In genomic region chr11:43412771-43413451, GRCm38 (mm10) we compare ENCODE assay signal across 8 mouse cellular contexts. TPM values are rescaled to one million over a fixed set of nuclear protein-coding genes. Genes with fewer than 3 reads are reported as not detected.
A peak's percentile ranks its signal among the peaks of the same experiment; 100 is the strongest.
DNase-seq lines count a peak whose midpoint lies in the region; ATAC-seq and TF ChIP-seq lines count a peak whose summit lies in the region.

No protein-coding gene starts in this region.

- H3K79me2 ChIP-seq in liver, adult 2 months (ENCODE audit: control insufficient read depth, insufficient read depth, low read length) = no peaks in the 10 kb centered on the region

- H3K27me3 ChIP-seq in kidney, embryonic 16.5 days (ENCODE audit: insufficient read depth, low read length) = no peaks in the 10 kb centered on the region
- no peaks in the 10 kb centered on the region for H3K27me3 ChIP-seq in liver, adult 2 months (ENCODE audit: control insufficient read depth, insufficient read depth, low read length)
- H3K27me3 ChIP-seq in neural tube, embryonic 11.5 days (ENCODE audit: control insufficient read depth, insufficient read depth, low read length) = no peaks in the 10 kb centered on the region
- H3K27me3 ChIP-seq in stomach, postnatal 0 days (ENCODE audit: control insufficient read depth, insufficient read depth, low read length) = no peaks in the 10 kb centered on the region

- no peaks in the 10 kb centered on the region for H3K9me3 ChIP-seq in kidney, embryonic 16.5 days (ENCODE audit: low read length)
- no peaks in the 10 kb centered on the region for H3K9me3 ChIP-seq in neural tube, embryonic 11.5 days (ENCODE audit: control insufficient read depth, low read length)
- no peaks in the 10 kb centered on the region for H3K9me3 ChIP-seq in stomach, postnatal 0 days (ENCODE audit: control insufficient read depth, low read length)

- no peak overlapping the region for H3K27ac ChIP-seq in gastrocnemius, adult 2 months
- no peak overlapping the region for H3K27ac ChIP-seq in kidney, embryonic 16.5 days (ENCODE audit: low read length)
- H3K27ac ChIP-seq in liver, adult 2 months (replicated peaks; ENCODE audit: insufficient read depth, low read depth, low read length) = no peak overlapping the region
- no peak overlapping the region for H3K27ac ChIP-seq in neural tube, embryonic 11.5 days (ENCODE audit: low read depth, low read length)
- H3K27ac ChIP-seq in stomach, postnatal 0 days (replicated peaks) = no peak overlapping the region

- peak; percentile 24; the same call in 1 of the 2 replicates for ATAC-seq in kidney, embryonic 16.5 days (ENCODE audit: low FRiP score, low TSS enrichment)
- no peak; the same call in 1 of the 2 replicates for ATAC-seq in neural tube, embryonic 11.5 days (ENCODE audit: insufficient read depth, low FRiP score, low TSS enrichment)
- no peak for ATAC-seq in stomach, postnatal 0 days (ENCODE audit: low FRiP score, low TSS enrichment)

- no peak for TF ChIP-seq POLR2A in liver, adult 2 months (IDR thresholded peaks at IDR 0.05; ENCODE audit: extremely low read depth, insufficient read depth, low read length)

- TF ChIP-seq CTCF in gastrocnemius, adult 2 months (IDR thresholded peaks at IDR 0.05) = peak; percentile 89
- 0 out of 2 replicates have a peak, but pooled peaks have one; percentile 29 for TF ChIP-seq CTCF in liver, adult 2 months (IDR thresholded peaks at IDR 0.05; ENCODE audit: low read depth, low read length)
- TF ChIP-seq CTCF in stomach, postnatal 0 days (IDR thresholded peaks at IDR 0.05; ENCODE audit: low read depth) = peak; percentile 94

- TF ChIP-seq EP300 in stomach, postnatal 0 days (optimal IDR thresholded peaks at IDR 0.05) = no peak

- H3K36me3 ChIP-seq in kidney, embryonic 16.5 days (ENCODE audit: insufficient read depth, low read length) = no peaks in the 10 kb centered on the region
- H3K36me3 ChIP-seq in liver, adult 2 months (ENCODE audit: control insufficient read depth, insufficient read depth, low read length) = no peaks in the 10 kb centered on the region
- no peaks in the 10 kb centered on the region for H3K36me3 ChIP-seq in neural tube, embryonic 11.5 days (ENCODE audit: control insufficient read depth, insufficient read depth, low read length)
- no peaks in the 10 kb centered on the region for H3K36me3 ChIP-seq in stomach, postnatal 0 days (ENCODE audit: control insufficient read depth, insufficient read depth, low read length)

- H3K4me2 ChIP-seq in kidney, embryonic 16.5 days (replicated peaks; ENCODE audit: low read depth, low read length) = no peak overlapping the region
- no peak overlapping the region for H3K4me2 ChIP-seq in neural tube, embryonic 11.5 days (ENCODE audit: low read depth)
- no peak overlapping the region for H3K4me2 ChIP-seq in stomach, postnatal 0 days (replicated peaks; ENCODE audit: low read depth)

- intact Hi-C loops in gastrocnemius, adult 2 months (cut with DNase I) = no loop called here

- no peaks in the 10 kb centered on the region for H3K4me1 ChIP-seq in kidney, embryonic 16.5 days (ENCODE audit: insufficient read depth, low read length)
- no peaks in the 10 kb centered on the region; the same call in 1 of the 2 replicates for H3K4me1 ChIP-seq in liver, adult 2 months (ENCODE audit: control insufficient read depth, insufficient read depth, low read length)
- no peaks in the 10 kb centered on the region for H3K4me1 ChIP-seq in neural tube, embryonic 11.5 days (ENCODE audit: control insufficient read depth, insufficient read depth, low read length)
- no peaks in the 10 kb centered on the region for H3K4me1 ChIP-seq in stomach, postnatal 0 days (replicated peaks; ENCODE audit: control insufficient read depth, insufficient read depth)

- no peak overlapping the region for H3K9ac ChIP-seq in kidney, embryonic 16.5 days (replicated peaks; ENCODE audit: low read length)
- no peak overlapping the region for H3K9ac ChIP-seq in liver, adult 2 months (ENCODE audit: low read depth, low read length)
- no peak overlapping the region for H3K9ac ChIP-seq in neural tube, embryonic 11.5 days (ENCODE audit: low read length)
- no peak overlapping the region for H3K9ac ChIP-seq in stomach, postnatal 0 days (ENCODE audit: low read length)

- peak; percentile 92 for DNase-seq in 3T3-L1 (ENCODE audit: low read depth, low spot score)
- DNase-seq in T-cell, adult 2 months (ENCODE audit: low spot score) = peak; percentile 69
- peak; percentile 81 to 90 for DNase-seq in cerebellum, postnatal 25 days
- peak; percentile 64 for DNase-seq in gastrocnemius, adult 2 months
- peak; percentile 52 for DNase-seq in liver, adult 2 months (ENCODE audit: extremely low read depth, low read depth, low spot score)
- peak; percentile 71 for DNase-seq in neural tube, embryonic 11.5 days (ENCODE audit: low spot score)
- DNase-seq in stomach, postnatal 0 days (ENCODE audit: low spot score) = peak; percentile 75

- 25% methylated on average over 14 of the region's 14 CpGs for WGBS in kidney, embryonic 16.5 days
- 24% methylated on average over 14 of the region's 14 CpGs for WGBS in liver, adult 2 months
- 29% methylated on average over 14 of the region's 14 CpGs for WGBS in neural tube, embryonic 11.5 days
- WGBS in stomach, postnatal 0 days = 23% methylated on average over 14 of the region's 14 CpGs

- no peak overlapping the region for H3K4me3 ChIP-seq in gastrocnemius, adult 2 months
- no peak overlapping the region for H3K4me3 ChIP-seq in kidney, embryonic 16.5 days (ENCODE audit: low read length)
- H3K4me3 ChIP-seq in liver, adult 2 months (ENCODE audit: insufficient read depth, low read depth, low read length) = no peak overlapping the region
- no peak overlapping the region for H3K4me3 ChIP-seq in neural tube, embryonic 11.5 days (ENCODE audit: low read depth, low read length)
- H3K4me3 ChIP-seq in stomach, postnatal 0 days (ENCODE audit: low read depth, low read length) = no peak overlapping the region

RNA-seq across cellular contexts. Expression of gene Pttg1, which starts 13.1 kb away (rescaled TPM):
- 10 to 100 TPM; 45.0 to 60.9 TPM for total RNA-seq in gastrocnemius, adult 2 months (2021)
- polyA plus RNA-seq in kidney, embryonic 16.5 days (2015; fragmentation: Nextera tagmentation; extraction: Ambion mirVana) = 101 and 102 TPM in 2 replicates
- 40.0 and 45.4 TPM in 2 replicates for total RNA-seq in liver, adult 2 months (2014; rRNA removed)
- 12.0 and 17.7 TPM in 2 replicates for polyA plus RNA-seq in liver, adult 2 months (2012; rRNA removed)
- polyA plus RNA-seq in neural tube, embryonic 11.5 days (2014; fragmentation: Nextera tagmentation; extraction: Ambion mirVana) = 62.8 and 71.2 TPM in 2 replicates
- 66.8 and 66.9 TPM in 2 replicates for polyA plus RNA-seq in stomach, postnatal 0 days (2015; fragmentation: Nextera tagmentation; extraction: Ambion mirVana)

RNA-seq across cellular contexts. Expression of gene Slu7, which starts 20.6 kb away (rescaled TPM):
- total RNA-seq in gastrocnemius, adult 2 months (2021) = 10 to 100 TPM; 33.1 to 35.7 TPM
- 59.6 and 66.3 TPM in 2 replicates for polyA plus RNA-seq in kidney, embryonic 16.5 days (2015; fragmentation: Nextera tagmentation; extraction: Ambion mirVana)
- 11.8 and 13.2 TPM in 2 replicates for total RNA-seq in liver, adult 2 months (2014; rRNA removed)
- polyA plus RNA-seq in liver, adult 2 months (2012; rRNA removed) = 1.7 and 2.4 TPM in 2 replicates
- polyA plus RNA-seq in neural tube, embryonic 11.5 days (2014; fragmentation: Nextera tagmentation; extraction: Ambion mirVana) = 63.8 and 65.3 TPM in 2 replicates
- 38.1 and 39.3 TPM in 2 replicates for polyA plus RNA-seq in stomach, postnatal 0 days (2015; fragmentation: Nextera tagmentation; extraction: Ambion mirVana)

Comparison
In these comparisons a context has a peak if more than half of its experiments do, and no peak if none do; other contexts are left out.
1. CTCF ChIP-seq: peak in every context shown above with its lines; median percentile 94 in stomach, postnatal 0 days; 89 in gastrocnemius, adult 2 months; 29 in liver, adult 2 months.
2. RNA of gene Slu7, which starts 20.6 kb away (polyA plus RNA-seq): 59.6 to 66.3 TPM in kidney, embryonic 16.5 days, 63.8 to 65.3 TPM in neural tube, embryonic 11.5 days and 38.1 to 39.3 TPM in stomach, postnatal 0 days; 1.7 to 2.4 TPM in liver, adult 2 months; every median in the first group is over 10 times any median in the second.
3. Peak in every context shown above with its lines, with median percentiles within 50 percentile points of each other: DNase-seq.